Mouse (Mus musculus): ENCODE data around the gene Tsc1. TPM values are rescaled to one million over a fixed set of nuclear protein-coding genes. Genes with fewer than 3 reads are reported as not detected.

Gene Tsc1
- polyA plus RNA-seq, 1 experiment from 2014 or later: 23.3 TPM

Small RNA genes within 50 kb of the gene (microRNA-seq; reads per million reads assigned to microRNA genes)
- gene Gm22824: not detected
- gene Mir3088: 2.8 reads per million, percentile 13 among the genes with 10 or more reads in this experiment

Other genes starting within 250 kb of the Tsc1 start
- 5.2 and 7.1 TPM in 2 replicates for gene Ppp1r26, start 194.4 kb upstream of the Tsc1 start, polyA plus RNA-seq (2015; fragmentation: Nextera tagmentation; extraction: Ambion mirVana)
- 0.22 and 0.94 TPM in 2 replicates for gene 1700007K13Rik, start 174.9 kb upstream of the Tsc1 start, polyA plus RNA-seq (2015; fragmentation: Nextera tagmentation; extraction: Ambion mirVana)
- gene Mrps2, start 173.2 kb upstream of the Tsc1 start, polyA plus RNA-seq (2015; fragmentation: Nextera tagmentation; extraction: Ambion mirVana): 70.8 and 74.2 TPM in 2 replicates
- 5.5 and 6.3 TPM in 2 replicates for gene Gbgt1, start 144.3 kb upstream of the Tsc1 start, polyA plus RNA-seq (2015; fragmentation: Nextera tagmentation; extraction: Ambion mirVana)
- 8.3 and 9.8 TPM in 2 replicates for gene Gm10134, start 135.1 kb upstream of the Tsc1 start, polyA plus RNA-seq (2015; fragmentation: Nextera tagmentation; extraction: Ambion mirVana)
- 24.7 and 28.7 TPM in 2 replicates for gene Ralgds, start 128.1 kb upstream of the Tsc1 start, polyA plus RNA-seq (2015; fragmentation: Nextera tagmentation; extraction: Ambion mirVana)
- not detected in 2 replicates for gene Cel, start 77.8 kb upstream of the Tsc1 start, polyA plus RNA-seq (2015; fragmentation: Nextera tagmentation; extraction: Ambion mirVana)
- gene Gtf3c5, start 57.5 kb upstream of the Tsc1 start, polyA plus RNA-seq (2015; fragmentation: Nextera tagmentation; extraction: Ambion mirVana): 48.5 and 49.7 TPM in 2 replicates
- gene Gfi1b, start 19.2 kb upstream of the Tsc1 start, polyA plus RNA-seq (2015; fragmentation: Nextera tagmentation; extraction: Ambion mirVana): 0.33 and 0.42 TPM in 2 replicates
- 2.3 and 2.7 TPM in 2 replicates for gene Spaca9, start 58.5 kb downstream of the Tsc1 start, polyA plus RNA-seq (2015; fragmentation: Nextera tagmentation; extraction: Ambion mirVana)
- 0.94 and 1.2 TPM in 2 replicates for gene Ak8, start 58.9 kb downstream of the Tsc1 start, polyA plus RNA-seq (2015; fragmentation: Nextera tagmentation; extraction: Ambion mirVana)
- 16.0 and 16.7 TPM in 2 replicates for gene Gtf3c4, start 199.1 kb downstream of the Tsc1 start, polyA plus RNA-seq (2015; fragmentation: Nextera tagmentation; extraction: Ambion mirVana)
- 14.1 and 14.3 TPM in 2 replicates for gene Ddx31, start 199.2 kb downstream of the Tsc1 start, polyA plus RNA-seq (2015; fragmentation: Nextera tagmentation; extraction: Ambion mirVana)

Data from kidney, embryonic 16.5 days (tissue).